Mouse (Mus musculus) cerebellum, adult 8-10 months (tissue): ENCODE data around the gene Ppp1ca.

Source experiments
- DNase-seq: peaks from one replicate; pipeline ENCODE4 v3.0.0; 2022

The Ppp1ca gene

DNA sequence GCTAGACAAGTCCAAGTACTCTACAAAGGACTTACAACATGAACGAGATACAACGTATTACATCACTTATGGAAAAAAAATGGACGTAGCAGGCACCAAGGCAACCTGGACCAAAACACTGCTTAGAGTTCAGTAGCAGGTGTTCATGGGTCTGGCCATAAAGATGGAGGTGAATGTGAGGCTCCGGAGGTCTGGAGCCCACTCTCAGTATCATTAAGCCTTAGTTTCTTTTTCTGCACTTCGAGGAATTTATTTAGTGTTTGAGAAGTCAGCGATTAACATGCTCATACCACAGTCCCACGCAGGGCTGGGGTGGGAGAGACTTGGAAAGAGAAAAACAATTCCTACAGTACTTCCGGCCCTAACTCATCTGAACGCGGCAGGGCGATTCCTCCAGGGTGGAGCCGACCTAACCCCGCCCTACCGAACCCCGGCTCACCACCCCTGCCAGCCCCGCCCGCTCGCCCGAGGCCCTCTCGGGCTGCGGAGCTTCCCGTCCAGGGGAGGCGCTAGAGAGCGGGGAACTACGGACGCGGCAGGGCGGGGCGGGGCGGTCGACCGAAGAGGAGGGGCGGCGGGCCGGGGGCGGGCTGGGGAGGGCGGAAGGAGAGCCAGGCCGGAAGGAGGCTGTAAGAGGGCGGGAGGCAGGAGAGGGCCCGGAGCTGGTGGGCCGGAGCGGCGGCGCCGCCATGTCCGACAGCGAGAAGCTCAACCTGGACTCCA lies at the start of gene Ppp1ca:
TSS of gene Ppp1ca (plus strand) at position 538 of the 723 bp plus-strand sequence.
- peak; percentile 93 for DNase-seq

DNA sequence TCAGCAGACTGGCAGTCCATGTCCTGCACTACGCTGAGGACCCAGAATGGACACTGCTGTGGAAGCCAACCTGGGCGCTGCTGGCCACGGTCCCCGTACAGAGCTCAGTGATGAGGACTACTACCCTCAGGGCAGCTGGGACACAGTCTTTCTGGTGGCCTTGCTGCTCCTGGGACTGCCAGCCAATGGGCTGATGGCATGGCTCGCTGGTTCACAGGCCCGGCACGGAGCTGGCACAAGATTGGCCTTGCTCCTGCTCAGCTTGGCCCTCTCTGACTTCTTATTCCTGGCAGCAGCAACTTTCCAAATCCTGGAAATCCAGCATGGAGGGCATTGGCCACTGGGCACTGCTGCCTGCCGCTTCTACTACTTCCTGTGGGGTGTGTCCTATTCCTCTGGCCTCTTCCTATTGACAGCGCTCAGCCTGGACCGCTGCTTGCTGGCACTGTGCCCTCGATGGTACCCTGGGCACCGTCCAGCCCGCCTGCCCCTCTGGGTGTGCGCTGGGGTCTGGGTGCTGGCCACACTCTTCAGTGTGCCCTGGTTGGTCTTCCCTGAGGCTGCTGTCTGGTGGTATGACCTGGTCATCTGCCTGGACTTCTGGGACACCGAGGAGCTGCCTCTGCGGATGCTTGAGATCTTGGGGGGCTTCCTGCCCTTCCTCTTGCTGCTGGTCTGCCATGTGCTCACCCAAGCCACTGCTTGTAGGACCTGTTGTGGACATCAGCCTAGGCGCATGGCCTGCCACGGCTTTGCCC lies 49.3 kb upstream of the Ppp1ca start:
- DNase-seq: no peak

DNA sequence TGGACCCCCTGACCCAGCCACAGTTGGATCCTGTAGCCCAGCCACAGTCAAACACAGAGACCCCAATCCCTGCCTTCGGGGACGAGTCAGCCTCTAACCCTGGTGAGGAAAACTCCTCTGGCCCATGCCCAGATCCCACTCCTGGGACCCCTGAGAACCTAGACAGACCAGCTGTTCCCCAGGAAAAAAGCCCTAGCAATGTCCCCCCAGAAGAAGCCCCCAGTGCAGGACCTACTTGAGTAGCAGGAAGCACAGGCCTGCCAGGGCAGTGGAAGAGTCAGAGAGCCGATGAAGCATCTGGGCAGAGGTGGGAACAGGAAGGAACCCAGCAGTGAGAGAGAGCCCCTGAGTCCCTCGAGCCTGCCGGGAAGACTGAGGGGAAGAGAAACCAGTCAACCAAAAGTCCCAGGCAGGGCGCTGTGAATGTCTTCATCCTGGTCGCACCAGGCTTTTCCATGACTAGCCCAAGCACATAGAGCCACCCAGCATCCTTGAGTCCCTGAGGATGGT lies 48.1 kb upstream of the Ppp1ca start, which contains the start of gene Cabp4:
TSS of gene Cabp4 (minus strand) at position 275 of the 510 bp plus-strand sequence.
- no peak for DNase-seq

DNA sequence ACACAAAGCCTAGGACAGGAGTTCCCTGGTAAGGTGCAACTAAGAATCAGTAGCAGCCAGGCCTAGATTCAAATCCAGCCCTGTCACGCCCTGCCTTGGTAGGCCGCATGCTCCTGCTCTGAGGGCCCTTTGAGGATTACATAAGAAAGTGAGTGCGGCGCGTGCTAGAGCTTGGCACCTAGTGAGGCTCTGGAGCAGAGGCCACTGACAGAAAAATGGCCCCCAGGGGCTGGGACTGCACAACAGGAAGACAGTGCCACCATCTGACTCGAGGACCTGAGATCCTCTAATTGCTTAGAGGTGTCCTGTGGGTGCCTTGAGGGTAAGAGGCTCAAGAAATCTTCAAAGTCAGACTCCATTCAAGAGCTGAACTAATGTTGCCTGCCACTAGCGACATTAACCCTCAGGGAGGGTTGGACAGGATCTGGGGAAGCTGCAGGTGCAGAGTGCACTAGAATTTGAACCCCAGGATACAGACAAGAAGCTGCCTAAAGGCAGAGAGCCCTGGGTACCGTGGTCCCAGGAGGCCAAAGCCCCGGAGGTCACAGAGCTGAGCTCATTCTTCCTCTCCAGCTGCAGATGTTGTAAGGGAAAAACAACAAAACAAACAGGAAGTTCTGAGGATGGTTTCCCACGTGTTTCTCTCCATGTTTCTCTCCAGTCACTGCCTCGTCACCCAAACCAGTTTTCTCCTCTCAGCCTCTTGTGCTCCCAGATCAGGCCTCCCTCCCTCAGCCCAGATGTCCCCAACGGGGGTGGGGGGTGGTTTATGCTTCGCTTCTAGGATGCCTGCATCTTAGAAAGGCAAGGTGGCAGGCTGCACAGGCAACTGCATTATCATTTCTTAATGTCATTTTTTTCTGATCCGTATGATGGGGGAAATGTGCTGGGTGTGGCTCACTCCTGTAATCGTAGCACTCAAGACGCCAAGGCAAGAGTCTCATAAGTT lies 47.0 kb upstream of the Ppp1ca start:
- DNase-seq: no peak

DNA sequence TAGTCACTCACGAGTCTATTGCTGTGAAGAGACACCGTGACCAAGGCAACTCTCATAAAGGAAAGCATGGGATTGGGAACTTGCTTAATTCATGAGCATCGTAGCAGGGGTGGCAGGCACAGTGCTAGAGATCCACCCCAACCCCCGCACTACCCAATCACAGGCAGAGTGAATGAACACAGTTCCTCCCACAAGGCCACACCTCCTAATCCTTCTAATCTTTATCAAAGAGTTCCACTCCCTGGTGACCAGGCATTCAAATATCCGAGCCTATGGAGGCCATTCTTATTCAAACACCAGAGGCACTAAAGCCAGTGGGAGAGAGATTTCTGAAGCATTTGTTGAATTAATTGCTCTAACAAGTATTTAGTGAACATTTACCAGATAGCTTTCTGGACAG lies 45.9 kb upstream of the Ppp1ca start:
- no peak for DNase-seq

DNA sequence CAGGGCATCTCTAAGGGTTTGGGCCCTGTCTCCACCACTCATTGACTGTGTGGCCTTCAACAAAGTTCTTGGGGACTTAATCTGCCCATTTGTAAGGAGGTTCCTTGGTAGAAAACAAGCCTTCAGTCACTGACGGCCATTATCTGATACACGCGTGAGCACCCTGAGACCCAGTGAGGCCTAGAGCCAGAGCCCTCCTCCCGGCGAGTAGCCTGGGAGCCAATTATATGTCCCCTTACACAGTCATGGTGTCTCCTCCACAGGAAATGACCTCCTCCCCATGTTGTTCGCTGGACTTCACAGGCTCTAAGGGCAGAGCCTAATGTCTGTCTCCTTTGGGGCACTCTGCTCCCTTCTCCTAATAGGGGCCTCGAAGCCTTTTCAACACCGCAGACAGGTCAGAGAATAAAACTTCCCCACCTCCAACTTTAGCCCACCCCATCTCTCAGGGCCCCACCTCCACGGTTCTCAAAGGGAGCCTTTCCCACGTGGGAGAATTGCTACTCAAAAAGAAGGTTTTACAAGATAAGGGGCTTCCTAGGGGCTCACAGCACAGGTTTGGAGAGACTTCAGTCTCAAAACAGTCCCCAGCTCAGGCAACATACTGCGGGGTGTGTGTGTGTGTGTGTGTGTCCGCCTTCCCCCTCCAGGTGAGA lies 45.4 kb upstream of the Ppp1ca start:
- DNase-seq: no peak

DNA sequence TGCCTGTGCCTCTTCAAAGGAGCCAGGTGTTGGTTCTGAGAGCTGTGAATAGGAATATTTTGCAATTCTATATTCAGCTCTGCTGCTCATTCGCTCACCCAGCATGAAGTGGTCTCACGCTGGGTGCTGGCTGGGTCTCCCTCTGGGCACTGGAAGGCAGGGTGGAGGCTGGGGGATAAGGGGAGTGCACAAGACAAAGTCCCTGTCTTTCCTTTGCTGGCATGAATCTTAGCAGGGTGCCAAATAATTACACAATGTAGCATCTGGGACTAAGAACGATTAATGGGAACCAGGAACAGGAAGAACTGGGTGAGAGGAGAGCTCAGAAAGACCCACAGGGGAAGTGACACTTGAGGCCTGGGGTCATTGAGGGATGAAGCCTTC lies 44.9 kb upstream of the Ppp1ca start:
- DNase-seq: no peak

DNA sequence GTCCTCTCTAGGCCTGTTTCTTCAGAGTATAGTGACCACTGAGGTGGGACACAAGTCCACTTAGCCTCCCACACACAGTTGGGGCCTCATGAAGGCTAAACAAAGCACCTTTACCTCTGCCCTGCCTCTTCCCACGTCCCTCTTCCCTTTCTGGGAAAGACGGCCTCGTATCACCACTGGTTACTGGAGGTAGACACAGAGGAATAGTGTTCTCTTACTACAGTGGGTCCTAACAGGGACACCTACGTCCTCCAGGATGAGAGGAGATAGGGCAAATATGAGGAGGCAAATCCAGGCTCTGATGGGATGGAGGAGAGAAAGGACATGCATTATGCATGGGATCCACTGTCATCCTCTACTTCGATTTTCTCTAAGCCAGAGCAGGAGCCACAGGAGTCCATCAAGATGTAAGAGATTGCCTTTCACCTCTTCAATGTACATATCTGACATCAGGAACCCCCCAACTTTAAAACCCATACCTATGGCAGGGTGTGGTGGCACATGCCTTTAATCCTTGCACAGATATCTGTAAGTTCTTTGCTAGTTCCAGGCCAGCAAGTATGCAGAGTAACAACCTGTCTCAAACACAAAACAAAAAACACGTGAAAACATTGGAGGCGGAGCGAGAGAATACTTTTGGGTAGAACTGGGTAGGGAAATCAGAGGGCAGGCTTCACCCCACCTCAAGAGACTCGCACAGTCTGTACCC lies 43.9 kb upstream of the Ppp1ca start:
- no peak for DNase-seq

DNA sequence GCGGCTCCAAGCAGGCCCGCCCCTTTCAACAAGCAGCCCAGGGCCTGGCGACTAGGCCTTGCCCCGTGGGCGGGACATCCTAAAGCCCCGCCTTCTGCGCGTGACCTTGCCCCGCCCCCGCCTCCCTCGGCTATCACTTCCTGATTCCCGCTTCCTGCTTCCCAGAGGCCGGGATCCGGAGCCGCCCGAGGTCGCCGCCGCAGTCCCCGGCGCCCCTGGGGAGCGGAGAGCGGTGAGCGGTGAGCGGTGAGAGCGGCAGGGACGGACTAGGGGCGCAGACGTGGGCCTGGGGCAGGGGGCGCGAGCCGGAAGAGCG lies 43.4 kb upstream of the Ppp1ca start, which contains the start of gene Coro1b:
TSS of gene Coro1b (plus strand) at position 129 of the 316 bp plus-strand sequence.
- DNase-seq: peak; percentile 96

DNA sequence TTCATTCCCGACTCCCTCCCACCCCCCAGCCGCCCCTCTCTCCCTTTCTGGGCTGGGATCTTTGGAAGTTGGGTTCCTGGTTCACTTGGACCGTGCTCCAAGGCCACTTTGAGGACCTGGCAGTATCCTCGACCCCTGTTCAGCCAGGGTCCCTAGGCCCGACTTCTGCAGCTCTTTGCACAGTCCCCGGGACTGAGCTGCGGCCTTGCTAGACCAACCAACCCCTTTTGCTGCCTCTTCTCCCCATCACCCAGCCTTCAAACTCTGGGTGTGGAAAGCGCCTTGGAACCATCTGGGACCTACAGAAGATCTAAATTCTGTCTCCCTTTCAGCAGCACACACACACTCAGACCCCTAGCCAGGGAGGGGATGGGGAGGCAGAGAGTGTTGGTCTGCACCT lies 43.0 kb upstream of the Ppp1ca start:
- no peak for DNase-seq

DNA sequence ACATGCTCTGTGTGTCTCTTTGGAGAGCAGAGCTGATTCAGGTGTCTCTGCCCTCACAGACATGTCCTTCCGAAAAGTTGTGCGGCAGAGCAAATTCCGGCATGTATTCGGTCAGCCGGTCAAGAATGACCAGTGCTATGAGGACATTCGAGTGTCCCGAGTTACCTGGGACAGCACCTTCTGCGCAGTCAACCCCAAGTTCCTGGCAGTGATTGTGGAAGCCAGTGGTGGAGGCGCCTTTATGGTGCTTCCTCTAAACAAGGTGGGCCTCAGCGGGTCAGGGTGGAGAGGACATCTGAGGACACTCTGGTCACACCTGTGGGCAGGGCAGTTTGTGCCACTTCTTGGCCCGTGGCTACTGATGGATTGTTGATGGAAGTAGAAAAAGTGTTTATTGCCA lies 42.6 kb upstream of the Ppp1ca start:
- DNase-seq: no peak

DNA sequence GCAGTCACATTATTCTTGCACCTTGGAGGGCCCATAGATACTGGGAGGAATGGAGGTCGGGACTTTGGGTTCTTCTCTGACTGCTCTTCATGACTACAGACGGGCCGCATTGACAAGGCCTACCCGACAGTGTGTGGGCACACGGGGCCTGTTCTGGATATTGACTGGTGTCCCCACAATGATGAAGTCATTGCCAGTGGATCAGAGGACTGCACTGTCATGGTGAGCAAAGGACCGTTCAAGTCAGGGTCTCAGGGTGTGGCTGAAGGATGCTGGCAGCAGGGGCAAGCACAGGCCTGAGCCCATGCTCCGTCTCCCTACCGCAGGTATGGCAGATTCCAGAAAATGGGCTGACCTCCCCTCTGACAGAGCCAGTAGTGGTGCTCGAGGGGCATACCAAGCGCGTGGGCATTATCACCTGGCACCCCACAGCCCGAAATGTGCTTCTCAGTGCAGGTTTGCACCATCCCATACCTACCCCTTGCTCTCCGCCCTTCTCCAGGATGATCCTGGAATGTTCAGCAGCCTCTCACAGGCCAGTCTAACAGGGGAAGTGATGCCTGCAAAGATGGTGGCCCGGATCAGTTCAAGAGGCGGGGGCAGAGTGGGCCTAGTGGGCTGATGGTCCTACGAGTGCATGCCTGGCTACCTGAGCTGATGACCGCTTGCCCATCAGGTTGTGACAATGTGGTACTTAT lies 42.0 kb upstream of the Ppp1ca start:
- DNase-seq: no peak

DNA sequence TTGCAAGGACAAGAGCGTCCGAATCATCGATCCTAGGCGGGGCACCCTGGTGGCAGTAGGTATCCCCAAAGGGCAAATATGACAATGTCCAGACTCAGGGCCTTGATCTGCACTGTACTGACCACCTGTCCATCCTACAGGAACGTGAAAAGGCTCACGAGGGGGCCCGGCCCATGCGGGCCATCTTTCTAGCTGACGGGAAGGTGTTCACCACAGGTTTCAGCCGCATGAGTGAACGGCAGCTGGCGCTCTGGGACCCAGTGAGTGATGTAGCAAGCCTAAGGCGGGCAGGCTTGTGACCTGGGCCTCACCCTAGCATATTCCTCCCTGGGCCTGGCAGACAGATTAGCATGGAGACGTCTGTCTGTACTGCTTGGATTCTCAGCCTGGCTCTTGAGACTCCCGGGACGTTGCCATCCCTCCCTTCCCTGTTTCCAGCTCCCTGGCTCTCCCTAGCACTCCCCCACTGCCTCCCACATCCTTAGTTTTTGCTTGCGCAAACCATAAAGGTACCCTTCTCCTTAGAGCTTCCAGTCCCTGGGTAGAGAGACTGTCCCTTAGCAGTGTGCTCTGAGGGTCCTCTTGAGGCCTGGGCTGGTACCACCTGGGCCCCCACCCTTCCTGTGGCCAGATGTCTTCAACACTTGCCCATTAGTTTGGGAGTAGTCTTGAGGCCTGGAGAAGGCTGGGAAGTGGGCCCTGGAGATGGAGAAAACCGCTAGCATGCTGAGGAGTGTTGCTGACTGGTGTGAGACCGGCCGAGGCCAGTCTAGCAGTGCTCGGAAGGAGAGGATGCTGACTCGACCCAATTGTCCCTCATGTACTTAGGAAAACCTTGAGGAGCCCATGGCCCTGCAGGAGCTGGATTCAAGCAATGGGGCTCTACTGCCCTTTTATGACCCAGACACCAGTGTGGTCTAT lies 41.0 kb upstream of the Ppp1ca start:
- DNase-seq: no peak

DNA sequence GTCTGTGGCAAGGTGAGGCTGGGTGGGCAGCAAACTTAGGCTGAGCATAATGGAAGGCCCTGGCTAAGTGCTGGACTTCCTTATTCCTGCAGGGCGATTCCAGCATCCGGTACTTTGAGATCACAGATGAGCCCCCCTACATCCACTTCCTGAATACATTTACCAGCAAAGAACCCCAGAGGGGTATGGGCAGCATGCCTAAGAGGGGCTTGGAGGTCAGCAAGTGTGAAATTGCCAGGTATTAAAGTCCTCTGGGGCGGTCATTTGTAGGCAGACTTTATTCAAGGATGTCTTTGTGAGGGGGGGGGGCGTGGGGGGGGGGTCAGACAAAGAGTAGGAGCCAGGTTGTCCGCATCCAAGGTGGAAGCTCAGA lies 40.4 kb upstream of the Ppp1ca start:
- no peak for DNase-seq

DNA sequence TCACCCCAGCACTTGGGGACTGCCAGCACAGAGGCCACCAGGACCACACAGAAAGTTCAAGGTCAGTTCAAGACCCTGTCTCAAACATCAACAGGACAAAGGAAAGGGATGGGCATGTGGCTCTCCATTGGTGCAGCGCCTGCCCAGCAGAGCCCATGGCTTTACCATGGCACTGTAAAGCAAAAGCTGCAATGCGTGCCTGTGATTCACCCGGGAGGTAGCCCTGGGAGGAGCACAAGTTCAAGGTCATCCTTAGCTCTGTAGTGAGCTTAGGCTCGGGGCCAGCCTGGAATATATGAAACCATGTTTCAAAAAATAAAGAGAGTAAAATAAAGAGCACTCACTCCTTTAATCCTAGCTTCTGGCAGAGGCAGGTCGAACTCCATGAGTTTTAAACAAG lies 40.0 kb upstream of the Ppp1ca start:
- DNase-seq: no peak

DNA sequence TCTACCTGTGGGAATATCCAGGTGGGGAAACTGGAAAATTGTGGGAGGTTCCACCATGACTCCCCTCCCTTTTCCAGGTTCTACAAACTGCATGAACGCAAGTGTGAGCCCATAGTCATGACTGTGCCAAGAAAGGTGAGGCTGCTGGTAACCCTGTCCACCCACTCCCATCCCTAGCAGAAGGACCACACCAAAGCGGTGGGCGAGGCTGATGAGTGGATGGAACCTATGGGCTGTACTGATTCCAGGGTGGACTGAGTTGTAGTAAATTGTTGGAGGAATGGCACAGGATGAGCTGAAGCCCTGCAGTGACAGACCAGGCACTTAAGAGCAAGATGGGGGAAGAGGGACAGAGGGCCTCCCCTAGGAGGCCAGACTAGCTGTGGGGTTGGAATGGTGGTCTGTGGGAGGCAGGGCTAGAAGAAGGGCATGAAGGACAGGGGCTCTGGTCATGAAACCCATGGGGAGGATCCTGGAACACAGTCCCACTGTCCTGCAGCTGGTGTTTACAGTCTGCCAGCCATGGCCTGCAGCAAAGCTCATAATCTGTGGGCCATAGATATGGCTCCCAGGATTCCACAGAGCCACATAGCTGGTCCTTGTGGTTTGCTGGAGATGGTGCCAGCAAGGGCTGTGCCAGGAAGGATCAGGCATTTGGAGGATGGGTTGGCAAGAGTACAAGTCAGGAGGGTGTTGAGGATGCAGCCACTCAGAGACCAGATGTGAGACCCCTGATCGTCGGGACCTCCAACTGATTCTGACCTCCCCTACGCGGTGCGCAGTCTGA lies 39.2 kb upstream of the Ppp1ca start:
- no peak for DNase-seq

DNA sequence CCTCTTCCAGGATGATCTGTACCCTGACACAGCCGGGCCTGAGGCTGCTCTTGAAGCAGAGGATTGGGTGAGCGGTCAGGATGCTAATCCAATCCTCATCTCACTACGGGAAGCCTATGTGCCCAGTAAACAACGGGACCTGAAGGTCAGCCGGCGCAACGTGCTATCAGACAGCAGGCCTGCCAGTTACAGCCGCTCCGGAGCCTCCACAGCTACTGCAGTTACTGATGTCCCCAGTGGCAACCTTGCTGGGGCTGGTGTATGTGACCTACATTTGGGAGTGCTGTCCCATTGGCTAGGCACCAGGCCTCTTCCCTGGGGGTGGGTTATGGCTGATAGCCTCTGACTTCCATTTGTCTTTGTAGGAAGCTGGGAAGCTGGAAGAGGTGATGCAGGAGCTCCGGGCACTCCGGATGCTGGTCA lies 38.6 kb upstream of the Ppp1ca start, which contains the start of gene Ptprcap:
TSS of gene Ptprcap (plus strand) at position 373 of the 423 bp plus-strand sequence.
- peak; percentile 67 for DNase-seq

DNA sequence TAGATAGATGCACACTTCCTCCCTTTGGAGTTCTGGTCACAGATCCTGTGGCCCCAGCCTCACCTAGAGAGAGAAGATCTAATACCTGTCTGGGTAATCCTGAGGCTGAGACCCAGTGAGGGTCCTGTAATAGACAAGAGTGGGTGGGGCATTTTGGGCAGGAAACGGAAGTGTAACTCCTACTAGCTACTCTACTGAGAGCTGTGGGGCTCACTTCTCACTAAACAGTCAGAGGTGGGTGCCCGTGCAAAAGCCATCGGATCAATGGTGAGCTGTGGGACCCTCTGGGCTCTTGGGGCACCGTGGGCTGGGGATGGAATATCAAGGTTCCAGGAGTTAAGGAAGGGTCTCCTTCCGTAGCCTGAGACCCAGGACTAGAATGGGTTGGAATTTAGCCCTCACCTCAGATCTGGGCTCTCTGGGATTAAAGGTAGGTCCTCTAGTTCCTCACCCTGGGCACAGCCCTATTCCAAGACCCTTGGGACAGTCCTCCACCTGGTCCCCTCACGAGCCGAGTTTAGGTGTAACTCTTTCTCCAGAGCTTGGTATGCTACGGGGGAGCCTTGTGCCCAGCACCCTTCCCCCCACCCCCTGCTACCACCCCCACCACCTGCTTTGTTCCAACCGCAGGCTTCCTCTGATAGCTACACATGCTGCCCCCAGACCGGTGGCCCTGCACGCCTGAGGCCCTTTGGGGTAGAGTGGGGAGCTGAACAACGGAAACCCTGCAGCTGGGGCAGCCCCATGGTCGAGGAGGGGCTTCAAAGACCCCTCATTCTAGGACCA lies 37.2 kb upstream of the Ppp1ca start:
- DNase-seq: no peak
